Mouse (Mus musculus): Measurements from ENCODE around the gene Gja5.

Gene Gja5

DNA sequence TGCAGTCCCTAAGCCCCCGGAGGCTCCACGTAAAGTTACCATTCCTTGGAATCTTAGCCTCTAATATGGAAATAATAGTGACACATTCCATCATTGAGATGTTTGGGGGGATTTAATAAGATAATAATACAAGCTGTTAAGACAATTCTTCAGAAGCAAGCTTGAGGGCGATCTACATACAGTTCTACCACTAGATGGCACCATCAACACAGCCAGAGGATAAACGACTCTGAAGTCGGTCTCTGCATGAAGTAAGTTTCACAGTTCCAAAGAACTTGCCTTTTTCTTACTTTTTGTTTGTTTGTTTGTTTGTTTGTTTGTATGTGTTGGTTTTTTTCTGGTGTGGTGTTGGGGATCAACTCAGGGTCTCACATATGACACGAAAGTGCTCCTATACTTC lies 31.7 kb downstream of the Gja5 start:
- DNase-seq (ENCODE audit: low spot score), result no peak

DNA sequence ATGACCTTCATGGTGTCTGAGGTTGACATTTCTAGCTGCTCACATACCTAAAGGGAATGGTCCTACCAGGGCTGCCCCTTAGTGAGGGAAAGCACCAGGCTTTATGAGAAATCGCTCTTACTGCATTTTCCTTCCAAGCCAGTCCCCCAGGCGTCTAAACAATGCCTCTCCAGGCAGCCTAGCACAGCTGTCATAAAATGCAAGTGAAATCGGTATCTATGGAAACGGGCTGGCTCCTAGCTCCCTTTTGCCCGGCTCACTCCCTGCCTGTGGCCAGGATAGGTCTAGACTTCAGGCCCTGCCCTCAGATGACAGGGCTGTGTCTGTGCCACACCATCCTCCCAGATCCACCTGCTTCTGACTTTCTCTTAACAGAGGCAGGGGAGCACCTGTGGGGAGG lies 33.1 kb downstream of the Gja5 start:
- no peak for DNase-seq (ENCODE audit: low spot score)

DNA sequence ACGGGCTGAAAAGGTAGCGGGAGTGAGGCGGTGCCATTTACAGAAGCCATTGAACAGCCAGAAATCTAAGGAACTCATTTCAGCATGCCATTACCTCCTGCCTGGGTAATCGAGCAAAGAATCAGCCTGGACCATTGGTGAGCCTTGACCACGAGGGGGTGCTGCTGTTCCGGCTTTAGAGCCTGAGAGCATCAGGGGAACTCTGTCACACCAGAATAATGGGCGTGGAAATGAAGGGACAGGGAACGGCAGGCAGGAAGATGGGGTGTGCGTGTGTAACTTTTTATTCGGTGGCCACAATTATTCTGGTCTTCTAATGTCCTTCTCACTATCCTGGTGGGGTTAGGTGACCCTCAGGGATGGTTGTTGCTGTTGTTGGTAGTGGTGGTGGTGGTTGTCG lies 34.2 kb downstream of the Gja5 start:
- peak; percentile 85 for DNase-seq (ENCODE audit: low spot score)

DNA sequence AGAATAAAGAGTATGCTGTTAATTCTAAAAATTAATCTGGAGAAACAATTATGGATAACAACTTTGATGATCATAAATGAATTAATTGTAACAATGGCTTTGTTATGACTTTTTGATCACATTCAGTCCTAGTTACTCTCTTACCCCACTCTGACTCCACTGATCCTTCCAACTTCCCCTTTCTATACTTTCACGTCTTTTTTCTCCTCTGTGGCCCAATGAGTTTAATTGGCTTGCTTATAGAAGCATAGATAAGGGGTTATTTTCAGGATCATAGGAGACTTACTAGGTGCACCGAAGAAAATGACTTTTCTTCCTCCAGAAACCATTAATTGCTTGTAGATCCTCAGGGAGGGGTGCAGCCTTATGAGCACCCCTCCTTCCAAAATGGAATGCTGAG lies 38.2 kb downstream of the Gja5 start:
- DNase-seq (ENCODE audit: low spot score), result no peak

DNA sequence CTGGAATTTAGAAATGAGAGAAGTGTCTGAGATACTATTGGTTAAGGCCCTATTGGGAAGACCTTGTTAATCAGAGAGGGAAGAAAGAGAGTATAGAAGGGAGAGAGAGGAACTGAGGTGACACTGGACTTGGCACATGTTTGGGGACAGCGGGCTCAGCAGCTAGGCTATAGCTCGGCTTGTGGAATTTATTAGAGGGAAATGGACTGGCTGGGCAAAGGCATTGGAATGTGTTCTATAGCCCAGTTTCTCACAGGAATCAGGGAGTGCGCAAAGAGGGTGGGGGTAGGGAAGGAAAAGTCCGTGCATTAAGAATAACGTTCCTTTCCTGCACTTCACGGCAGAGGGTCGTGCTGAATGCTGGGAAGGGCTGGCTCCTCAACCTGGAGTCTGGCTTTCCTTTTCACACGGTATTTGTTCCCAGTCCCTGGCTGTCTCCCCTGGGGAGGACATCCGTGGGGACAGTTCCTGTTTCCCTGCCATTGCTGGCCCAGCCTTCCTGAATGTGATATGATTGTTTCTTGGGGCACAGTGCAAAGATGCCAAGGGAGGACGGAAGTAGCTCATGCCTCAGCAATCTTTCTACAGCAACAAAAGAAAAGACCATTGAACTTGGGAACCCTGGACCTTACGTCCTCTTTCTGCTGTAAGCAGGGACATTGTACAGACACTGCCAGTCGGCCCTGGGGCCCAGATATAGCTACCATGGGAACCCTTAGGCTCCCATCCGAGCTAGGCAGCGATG lies 49.2 kb downstream of the Gja5 start:
- DNase-seq (ENCODE audit: low spot score), result no peak

DNA sequence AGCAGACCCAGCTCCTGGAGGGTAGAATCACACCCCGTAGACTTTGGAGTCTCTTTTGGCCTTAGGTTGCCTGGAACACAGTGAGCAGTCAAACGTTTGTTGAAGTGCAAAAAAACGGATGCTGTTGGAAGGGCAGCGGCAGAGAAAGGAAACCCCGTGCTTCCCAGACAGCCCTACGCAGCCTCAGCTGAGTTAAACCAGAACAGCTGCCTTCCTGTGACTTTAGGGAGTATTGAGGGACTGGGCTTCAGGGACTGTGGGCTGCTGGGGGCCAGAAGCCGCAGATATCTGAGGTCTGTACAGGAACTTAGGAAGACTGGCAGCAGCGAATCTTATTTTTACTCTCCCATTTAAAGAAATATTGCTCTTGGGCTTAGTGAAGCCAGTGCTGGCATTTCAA lies 56.1 kb downstream of the Gja5 start:
- no peak for DNase-seq (ENCODE audit: low spot score)

DNA sequence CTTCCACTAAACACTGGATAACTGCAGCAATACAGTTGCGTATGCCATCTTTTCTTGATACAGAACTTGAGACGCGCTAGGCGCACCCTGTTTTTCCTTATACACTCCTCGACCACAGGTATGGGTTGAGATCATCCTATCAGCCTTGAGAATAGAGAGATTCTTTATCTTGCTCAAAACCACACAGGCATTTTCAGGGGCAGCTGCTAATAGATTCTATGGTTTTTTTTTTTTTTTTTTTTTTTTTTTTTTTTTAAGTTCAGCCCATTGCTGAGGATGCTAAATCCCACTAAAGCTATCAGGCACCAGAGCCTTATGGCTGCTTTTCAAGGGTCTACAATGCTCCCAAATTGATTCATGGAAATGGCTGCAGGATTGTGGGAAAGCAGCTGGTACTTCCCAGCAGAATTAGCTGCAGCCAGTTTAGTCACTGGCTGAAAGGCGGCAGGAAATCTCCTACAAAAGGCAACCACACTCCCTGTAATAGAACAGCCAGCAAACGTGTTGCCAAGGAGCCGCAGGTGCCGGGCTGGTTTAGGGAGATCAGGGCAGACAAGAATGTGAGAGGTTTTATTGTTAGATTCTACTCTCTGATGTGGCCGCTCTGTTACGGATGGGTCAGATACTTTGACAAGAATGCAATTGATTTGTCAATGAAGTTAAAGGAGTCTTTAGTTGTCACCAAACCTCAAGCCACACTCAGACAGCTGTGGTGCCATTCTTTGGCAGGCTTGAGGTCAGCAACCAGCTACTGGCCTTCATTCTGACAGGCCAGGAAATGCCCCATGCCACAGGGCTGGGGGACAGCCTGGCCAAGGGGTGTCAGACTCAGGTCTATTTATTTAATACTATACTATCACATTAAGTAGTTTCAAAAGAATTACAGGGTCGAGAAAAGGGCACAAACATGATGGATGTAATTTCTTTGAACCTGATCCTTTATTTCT lies 58.9 kb downstream of the Gja5 start:
- no peak for DNase-seq (ENCODE audit: low spot score)

DNA sequence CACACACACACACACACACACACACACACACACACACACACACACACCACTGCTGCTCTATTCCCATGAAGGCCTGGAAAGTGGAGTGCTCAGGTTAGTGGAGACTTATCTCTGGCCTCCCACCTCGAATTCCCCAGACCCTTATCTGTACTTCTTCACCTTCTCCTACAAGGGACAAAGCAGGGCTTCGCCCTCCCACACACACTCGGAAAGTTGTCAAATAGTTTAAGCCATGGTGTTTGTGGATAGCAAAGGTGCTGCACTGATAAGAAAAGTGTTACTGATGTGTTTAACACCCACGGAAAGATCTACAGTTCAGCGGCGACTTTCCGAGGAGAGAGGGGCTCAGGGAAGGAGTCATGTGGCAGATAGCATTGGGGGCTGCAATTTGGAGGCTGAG lies 66.5 kb downstream of the Gja5 start:
- no peak for DNase-seq (ENCODE audit: low spot score)

DNA sequence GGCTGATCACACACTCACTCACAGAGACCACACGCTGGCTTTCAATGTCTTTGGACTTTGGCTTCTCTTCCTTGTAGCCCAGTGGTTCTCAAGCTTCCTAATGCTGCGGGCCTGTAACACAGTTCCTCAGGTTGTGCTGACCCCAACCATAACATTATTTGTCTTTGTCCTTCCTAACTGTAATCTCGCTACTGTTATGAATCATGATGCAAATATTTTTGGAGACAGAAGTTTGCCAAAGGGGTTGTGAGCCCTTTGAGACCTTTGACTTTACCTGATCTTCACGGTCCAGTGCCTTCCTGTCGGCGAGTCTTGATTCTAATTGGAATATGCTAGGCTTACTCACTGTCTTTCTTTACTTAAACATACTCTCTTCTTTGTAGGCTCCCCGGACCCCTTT lies 70.0 kb downstream of the Gja5 start:
- no peak for DNase-seq (ENCODE audit: low spot score)

DNA sequence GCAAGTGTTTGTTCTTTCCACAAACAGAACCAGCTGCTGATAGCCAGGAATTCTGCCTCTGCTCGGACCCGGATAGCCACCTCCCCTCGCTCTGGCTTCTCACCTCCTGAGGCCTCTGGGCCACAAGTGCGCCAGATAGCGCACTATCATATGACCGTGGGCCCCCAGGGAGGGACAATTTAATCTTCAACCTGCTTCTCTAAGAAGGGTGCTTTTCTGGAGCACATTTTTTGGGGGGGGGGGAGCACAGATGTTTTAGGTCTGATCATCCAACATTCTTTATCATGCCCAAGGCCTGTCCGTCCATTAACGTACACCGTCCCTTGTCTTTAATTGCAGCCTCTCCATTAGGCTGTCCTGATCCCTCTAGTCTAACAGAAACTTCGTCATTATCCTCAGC lies 71.1 kb downstream of the Gja5 start:
- no peak for DNase-seq (ENCODE audit: low spot score)

DNA sequence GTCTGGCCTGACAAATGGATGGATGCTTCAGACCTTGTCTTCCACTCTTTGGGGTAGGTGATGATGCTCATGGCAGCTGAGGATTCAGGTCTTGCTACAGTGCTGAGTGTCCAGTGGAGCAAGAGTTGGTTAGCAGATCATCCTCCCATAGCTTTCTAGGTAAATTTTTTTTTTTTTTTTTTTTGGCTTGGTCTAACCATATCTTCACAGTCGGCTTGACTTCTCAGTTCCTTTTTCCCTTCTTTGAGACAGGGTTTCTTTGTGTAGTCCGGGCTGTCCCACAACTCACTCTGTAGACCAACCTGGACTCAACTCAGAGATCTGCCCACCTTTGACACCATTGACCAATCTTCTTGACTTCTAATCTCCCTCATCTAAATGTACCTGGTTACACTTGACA lies 73.0 kb downstream of the Gja5 start:
- no peak for DNase-seq (ENCODE audit: low spot score)

DNA sequence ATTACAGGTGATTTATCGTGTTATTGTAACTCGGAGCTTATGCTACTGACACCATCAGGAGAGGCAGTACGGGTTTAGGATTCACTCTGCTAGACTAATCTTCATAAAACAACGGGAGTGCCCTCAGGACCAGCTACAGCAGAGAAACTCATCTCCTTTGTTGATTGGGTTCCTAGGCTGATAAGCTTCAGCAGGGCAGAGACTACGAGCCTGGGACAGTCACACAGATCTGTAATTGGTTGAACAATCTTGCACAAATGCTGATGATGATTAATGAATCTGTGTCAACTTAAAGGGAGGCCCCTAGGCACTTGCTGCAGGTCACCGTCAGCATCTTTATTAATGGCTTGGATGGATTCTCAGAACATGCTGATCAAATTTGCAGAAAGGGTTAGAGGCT lies 74.0 kb downstream of the Gja5 start:
- DNase-seq (ENCODE audit: low spot score), result no peak

DNA sequence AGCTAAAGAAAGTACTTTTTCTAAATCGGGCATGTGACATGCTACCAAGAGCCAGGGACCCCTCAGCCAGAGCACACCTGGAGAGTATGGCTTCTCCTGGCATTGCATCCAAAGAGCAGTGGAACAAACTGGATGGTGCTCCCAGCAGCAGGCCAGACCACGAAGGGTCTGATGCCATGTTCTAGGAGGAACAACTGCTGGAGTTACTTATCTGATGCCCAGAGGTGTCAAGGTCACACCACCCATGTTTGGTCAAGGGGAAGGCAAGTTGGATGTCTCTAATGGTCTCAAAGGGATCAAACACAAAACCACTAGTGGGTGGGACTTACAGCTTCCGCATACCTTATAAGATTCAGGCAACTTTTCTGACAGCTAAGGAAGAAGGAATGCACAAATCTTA lies 74.5 kb downstream of the Gja5 start:
- DNase-seq (ENCODE audit: low spot score), result no peak

DNA sequence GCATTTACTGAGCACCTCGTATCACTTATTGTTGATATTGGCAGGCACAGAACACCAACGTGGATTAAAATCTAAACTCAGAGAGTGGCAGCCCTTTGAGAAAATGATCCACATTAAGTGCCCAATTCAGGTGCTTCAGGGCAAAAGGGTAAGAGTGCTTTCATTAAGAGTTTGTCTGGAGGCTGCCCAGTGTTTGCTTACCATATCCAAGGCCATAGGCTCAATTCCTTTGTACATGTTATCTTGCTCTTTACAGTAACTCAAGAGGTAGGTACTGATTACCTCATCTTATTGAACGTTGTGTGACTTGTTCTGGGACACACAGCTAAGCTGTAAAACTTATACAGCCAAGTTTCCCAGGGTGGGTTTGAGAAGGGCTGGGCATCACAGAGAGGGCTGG lies 77.3 kb downstream of the Gja5 start:
- DNase-seq (ENCODE audit: low spot score), result no peak

DNA sequence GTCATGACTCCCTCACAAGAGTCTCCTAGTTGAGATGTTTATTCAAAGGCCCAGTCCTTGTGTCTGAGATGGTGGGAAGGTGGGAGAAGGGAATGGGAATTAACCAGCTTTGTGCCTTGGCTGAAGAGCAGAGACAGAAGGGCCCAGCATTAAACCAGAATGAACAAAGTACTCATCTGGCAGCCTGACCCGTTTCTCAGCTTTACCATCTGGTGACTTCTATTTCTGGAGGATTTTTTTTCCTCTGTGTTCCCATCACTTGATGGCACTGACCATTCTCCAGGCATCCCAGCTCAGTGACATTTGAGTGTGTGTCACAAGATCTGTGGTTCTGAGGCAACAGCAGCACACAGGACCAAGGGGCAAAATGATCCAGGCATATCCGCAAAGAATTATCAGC lies 78.2 kb downstream of the Gja5 start:
- no peak for DNase-seq (ENCODE audit: low spot score)

DNA sequence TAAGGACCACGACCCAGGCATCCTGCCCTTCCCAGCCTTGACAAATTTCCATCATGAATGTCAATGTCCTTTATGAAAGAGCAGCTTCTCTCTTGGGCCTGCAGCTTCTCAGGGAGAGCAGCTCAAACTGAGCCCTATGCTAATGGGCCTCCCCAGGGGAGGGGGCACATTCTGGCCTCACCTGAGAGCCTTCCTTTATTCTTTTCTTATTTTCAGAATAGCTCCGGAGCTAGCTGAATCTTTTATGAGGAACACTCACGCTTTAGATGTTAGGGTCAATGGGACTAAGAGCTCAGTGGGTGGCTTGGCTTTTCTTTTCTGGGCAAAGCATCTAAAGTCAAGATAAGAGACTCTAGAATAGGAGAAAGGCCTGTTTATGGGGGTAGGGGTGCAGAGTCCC lies 88.0 kb downstream of the Gja5 start:
- no peak for DNase-seq (ENCODE audit: low spot score)

DNA sequence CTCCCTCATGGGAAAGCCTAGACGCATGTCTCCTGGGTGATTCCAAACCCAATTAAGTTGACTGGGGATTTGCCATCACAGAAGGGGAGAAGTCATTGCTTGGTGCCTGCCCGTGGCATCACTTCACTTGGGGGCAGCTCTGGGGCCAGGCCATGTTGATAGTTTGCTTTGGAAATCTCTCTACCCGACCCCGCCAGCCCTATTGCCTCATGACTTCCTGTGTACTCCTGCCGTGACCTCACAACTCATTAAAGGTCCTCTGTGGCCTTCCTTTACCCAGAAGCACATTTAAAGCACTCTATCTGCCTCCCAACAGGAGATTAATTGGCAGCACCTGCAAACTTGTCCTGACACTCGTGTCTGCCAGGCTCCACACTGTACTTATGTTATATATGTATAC lies 93.3 kb downstream of the Gja5 start:
- no peak for DNase-seq (ENCODE audit: low spot score)

DNA sequence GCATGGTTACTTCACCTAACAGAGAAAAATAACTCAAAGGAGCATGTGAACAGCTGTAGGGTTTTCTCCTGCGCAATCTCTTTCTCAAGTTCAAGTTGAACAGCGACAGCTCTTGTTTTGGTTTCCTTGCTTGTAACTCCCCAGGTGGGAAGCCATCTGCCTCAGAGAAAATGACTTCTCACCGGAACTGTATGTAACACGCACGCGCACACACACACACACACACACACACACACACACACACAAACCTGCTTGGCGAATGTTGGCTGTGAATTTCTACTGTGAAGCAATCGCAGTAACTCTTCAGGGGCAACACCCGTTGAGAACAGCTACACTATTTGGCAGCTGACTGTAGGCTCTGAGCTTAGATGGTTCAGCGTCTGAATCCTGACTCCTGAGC lies 98.6 kb downstream of the Gja5 start:
- DNase-seq (ENCODE audit: low spot score), result no peak

DNA sequence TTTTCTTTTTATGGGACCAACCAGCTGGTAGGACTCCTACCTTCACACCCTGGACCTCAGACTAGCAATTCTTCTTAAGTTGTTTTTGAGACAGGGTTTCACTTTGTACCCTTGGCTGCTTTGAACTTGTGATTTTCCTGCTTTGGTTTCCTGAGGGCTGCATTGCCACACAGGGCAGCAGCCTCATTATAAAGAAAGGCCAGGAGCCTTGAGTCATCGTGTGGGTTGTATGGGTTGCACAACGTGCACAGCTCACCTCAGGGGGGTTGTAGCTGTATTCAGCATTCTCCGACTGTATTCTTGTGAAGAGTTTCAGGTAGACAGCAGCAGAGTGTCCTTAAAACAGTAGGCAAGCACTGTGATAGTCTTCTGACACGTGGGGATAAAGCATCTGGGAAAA lies 100.0 kb downstream of the Gja5 start:
- DNase-seq (ENCODE audit: low spot score), result no peak

DNA sequence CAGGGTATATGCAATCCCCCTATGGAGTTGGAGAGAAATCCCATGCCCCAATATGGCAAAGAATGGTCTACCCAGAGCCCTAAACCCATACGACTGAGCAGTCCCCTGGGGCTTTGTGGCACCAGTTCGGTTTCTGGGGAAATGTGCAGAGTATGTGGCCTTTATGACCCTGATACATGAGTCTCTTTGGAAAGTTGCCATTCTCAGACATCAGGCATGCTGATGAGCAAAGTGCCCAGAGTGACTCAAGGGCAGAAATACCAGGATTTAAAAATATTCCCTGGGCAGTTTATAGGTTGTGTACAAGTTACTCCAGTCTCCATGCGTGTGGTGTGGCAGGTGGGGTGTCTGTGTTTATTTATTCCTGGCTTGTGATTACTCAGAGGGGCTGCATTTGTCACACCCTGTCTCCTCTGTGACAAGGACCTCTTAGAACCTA lies 102.5 kb downstream of the Gja5 start:
- no peak for DNase-seq (ENCODE audit: low spot score)

DNA sequence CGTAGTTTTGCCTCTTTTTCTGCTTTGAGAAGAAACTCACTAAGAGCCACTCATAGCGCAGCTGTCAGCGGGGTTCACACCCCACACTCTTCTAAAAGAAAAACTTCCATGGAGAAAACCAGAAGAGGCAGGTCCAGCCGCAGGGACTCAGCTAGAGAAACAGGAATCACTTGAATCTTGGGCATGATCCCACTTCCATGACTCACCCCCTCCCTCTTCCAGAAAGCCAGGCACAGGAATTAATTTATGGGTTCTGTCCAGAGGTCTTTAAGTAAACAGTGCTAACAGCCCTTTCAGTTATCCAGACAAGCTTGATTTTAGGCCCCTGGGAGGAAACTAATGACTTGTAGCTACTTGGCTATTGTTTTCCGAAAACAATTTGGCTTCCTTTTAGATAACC lies 120.7 kb downstream of the Gja5 start:
- DNase-seq (ENCODE audit: low spot score), result peak; percentile 13

DNA sequence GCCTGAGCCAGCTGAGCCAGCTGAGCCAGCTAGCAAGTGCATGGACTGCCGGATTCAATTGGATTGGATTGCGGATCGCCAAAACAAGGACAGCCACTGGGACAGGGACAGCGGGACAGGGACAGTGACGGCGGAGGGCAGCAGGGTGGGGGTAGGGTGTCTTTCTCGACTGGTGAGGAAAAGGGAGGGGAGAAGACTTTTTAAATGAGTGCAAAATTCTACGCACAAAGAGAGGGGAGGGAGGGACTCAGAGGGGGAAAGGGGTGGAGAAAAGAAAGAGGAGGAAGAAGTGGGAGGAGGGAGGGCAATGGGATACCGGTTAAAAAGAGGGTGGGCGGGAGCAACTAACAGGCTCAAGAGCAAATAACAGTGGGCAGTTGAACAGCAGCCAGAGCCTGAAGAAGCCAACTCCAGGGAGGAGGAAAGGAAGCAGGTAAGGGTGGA lies 127.6 kb downstream of the Gja5 start:
- no peak for DNase-seq (ENCODE audit: low spot score)

DNA sequence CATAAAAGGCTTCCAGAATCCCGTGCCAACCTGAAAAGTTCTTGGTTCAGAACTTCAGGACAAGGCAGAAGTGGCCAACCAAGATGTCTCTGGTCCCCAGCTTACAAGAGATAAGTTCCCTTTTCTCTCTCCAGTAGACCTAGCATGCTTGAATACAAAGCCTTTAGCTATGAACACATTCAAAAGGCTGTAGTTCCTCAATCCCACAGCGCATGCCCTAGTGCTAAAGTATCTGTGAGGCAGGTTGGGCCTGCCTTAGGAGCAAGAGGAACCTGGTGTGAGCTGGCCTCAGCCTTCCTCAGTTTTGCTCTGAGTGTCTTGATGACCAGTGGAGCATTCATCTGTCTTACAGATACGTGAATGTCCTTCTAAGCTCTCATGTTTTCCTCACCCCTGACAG lies 131.1 kb downstream of the Gja5 start:
- DNase-seq (ENCODE audit: low spot score), result no peak

All from urinary bladder, postnatal 25 days (tissue).